Mouse (Mus musculus) lung, adult 2 months (tissue): ENCODE measurements around the gene Nop2.

Experiments
- CTCF ChIP-seq: fragments of 200-500 bp; IDR thresholded peaks from 2 replicates; pipeline ENCODE4 v1.5.1; 2011; ENCODE audit warnings: mild to moderate bottlenecking, low read length, control low read depth; ENCODE audit not compliant: insufficient read depth
- POLR2A ChIP-seq: fragments of 200-500 bp; IDR thresholded peaks from 2 replicates; pipeline ENCODE4 v1.6.1; 2011; ENCODE audit warnings: low read depth, mild to moderate bottlenecking, control low read depth, low read length, borderline replicate concordance; ENCODE audit errors: extremely low read depth

GRCm38 (mm10) chr6:125156903-125157614 lies 25.4 kb downstream of the Nop2 start:
- no peak for TF ChIP-seq POLR2A
- TF ChIP-seq CTCF = no peak
